ENCODE assay signal across 9 mouse cellular contexts in the genomic region with DNA sequence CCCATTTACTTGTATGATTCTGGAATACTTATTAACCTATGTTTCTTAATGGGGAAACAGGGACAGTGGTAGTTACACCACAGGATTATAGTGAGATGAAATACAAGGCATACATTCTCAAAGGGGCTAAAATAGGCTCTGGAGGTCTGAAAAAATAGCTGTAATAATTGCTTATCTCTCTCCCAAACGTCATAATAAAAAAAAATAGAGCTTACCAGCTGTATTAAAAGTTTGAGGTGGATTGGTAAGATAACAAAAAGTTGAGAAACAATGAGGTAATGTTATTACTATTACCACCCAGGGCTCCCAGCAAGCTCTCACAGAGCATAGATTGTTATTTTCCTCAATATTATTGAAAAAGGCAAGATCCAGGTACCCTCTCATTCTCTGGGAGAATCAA. TPM values are rescaled to one million over a fixed set of nuclear protein-coding genes. Genes with fewer than 3 reads are reported as not detected.
DNase-seq lines count a peak whose midpoint lies in the region; ATAC-seq and TF ChIP-seq lines count a peak whose summit lies in the region.
"Had no signal": no experiment of that assay in that cellular context is flagged by ENCODE, and none has a peak within 500 bp of the region (broad histone marks: within the 10 kb centered on the region; RNA-seq: fewer than 3 reads in every experiment).

No protein-coding gene starts in this region.

- H3K27me3 ChIP-seq in kidney, postnatal 0 days (ENCODE audit: insufficient read depth, low read length): no peaks in the 10 kb centered on the region
- H3K27me3 ChIP-seq in embryonic facial prominence, embryonic 12.5 days: no peaks in the 10 kb centered on the region
- no peaks in the 10 kb centered on the region for H3K27me3 ChIP-seq in intestine, embryonic 15.5 days (replicated peaks)
- H3K27me3 ChIP-seq in midbrain, postnatal 0 days (ENCODE audit: insufficient read depth, low read length): no peaks in the 10 kb centered on the region

- H3K27ac ChIP-seq in kidney, postnatal 0 days: no peak overlapping the region
- H3K27ac ChIP-seq in embryonic facial prominence, embryonic 12.5 days: no peak overlapping the region
- H3K27ac ChIP-seq in intestine, embryonic 15.5 days: no peak overlapping the region
- no peak overlapping the region for H3K27ac ChIP-seq in midbrain, postnatal 0 days (ENCODE audit: low read depth, low read length)

- peak overlapping the region; percentile 69 for H3K4me2 ChIP-seq in kidney, postnatal 0 days (ENCODE audit: low read length)
- peak overlapping the region; percentile 93 for H3K4me2 ChIP-seq in embryonic facial prominence, embryonic 12.5 days (replicated peaks)
- H3K4me2 ChIP-seq in intestine, embryonic 15.5 days (replicated peaks): peak overlapping the region; percentile 98
- H3K4me2 ChIP-seq in midbrain, postnatal 0 days (ENCODE audit: low read depth, low read length, poor library complexity, severe bottlenecking): peak overlapping the region; percentile 88

- H3K4me3 ChIP-seq in kidney, postnatal 0 days (replicated peaks; ENCODE audit: low read depth, low read length): peak overlapping the region; percentile 59
- peak overlapping the region; percentile 72 for H3K4me3 ChIP-seq in embryonic facial prominence, embryonic 12.5 days
- peak overlapping the region; percentile 79 for H3K4me3 ChIP-seq in intestine, embryonic 15.5 days (replicated peaks)
- H3K4me3 ChIP-seq in midbrain, postnatal 0 days (ENCODE audit: low read depth, low read length): peak overlapping the region; percentile 77

- intact Hi-C loops in left cerebral cortex, postnatal 25 days (cut with DNase I): loop anchor here (2.0 kb wide), 2 partner anchors 21 to 83 kb away; partner anchors contain the start of genes Emc6 and Tax1bp3

- H3K36me3 ChIP-seq in kidney, postnatal 0 days (ENCODE audit: insufficient read depth, low read length): 0 out of 2 replicates have a peak, but pooled peaks cover 9% of the 10 kb centered on the region
- 0 out of 2 replicates have a peak, but pooled peaks cover 8% of the 10 kb centered on the region for H3K36me3 ChIP-seq in embryonic facial prominence, embryonic 12.5 days
- no peaks in the 10 kb centered on the region for H3K36me3 ChIP-seq in intestine, embryonic 15.5 days
- peaks cover 5% of the 10 kb centered on the region for H3K36me3 ChIP-seq in midbrain, postnatal 0 days (ENCODE audit: insufficient read depth, low read length)

- DNase-seq in kidney, postnatal 0 days (ENCODE audit: low spot score): no peak
- no peak for DNase-seq in kidney, postnatal 10 days
- no peak for DNase-seq in midbrain, postnatal 0 days (ENCODE audit: low spot score)
- DNase-seq in cerebellum, postnatal 14 days: no peak
- DNase-seq in spleen, postnatal 10 days (ENCODE audit: low spot score in 2 of 2): no peak
- no peak for DNase-seq in left cerebral cortex, postnatal 25 days (ENCODE audit: low spot score in 2 of 2)

- WGBS in kidney, postnatal 0 days: 3% methylated on average over 1 of the region's 1 CpGs
- 7% methylated on average over 1 of the region's 1 CpGs for WGBS in embryonic facial prominence, embryonic 12.5 days
- whole genome bisulfite sequencing in intestine, embryonic 15.5 days: 0% methylated on average over 1 of the region's 1 CpGs
- 6% methylated on average over 1 of the region's 1 CpGs for WGBS in midbrain, postnatal 0 days

- ATAC-seq in kidney, postnatal 0 days (replicated peaks; ENCODE audit: low FRiP score, low read depth): no peak
- ATAC-seq in embryonic facial prominence, embryonic 12.5 days (ENCODE audit: insufficient number of reproducible peaks, insufficient read depth, low FRiP score, low TSS enrichment): no peak
- no peak for ATAC-seq in intestine, embryonic 15.5 days
- ATAC-seq in midbrain, postnatal 0 days (ENCODE audit: low FRiP score): no peak

- peak overlapping the region; percentile 66 for H3K9ac ChIP-seq in kidney, postnatal 0 days (ENCODE audit: low read depth, low read length)
- H3K9ac ChIP-seq in embryonic facial prominence, embryonic 12.5 days: peak overlapping the region; percentile 75
- peak overlapping the region; percentile 51 for H3K9ac ChIP-seq in intestine, embryonic 15.5 days
- peak overlapping the region; percentile 77 for H3K9ac ChIP-seq in midbrain, postnatal 0 days (replicated peaks; ENCODE audit: low read length, poor library complexity, severe bottlenecking)

- H3K4me1 ChIP-seq in kidney, postnatal 0 days (replicated peaks; ENCODE audit: insufficient read depth, low read length): no peaks in the 10 kb centered on the region
- peaks cover 9% of the 10 kb centered on the region for H3K4me1 ChIP-seq in embryonic facial prominence, embryonic 12.5 days
- peaks cover 11% of the 10 kb centered on the region; the same call in 1 of the 2 replicates for H3K4me1 ChIP-seq in intestine, embryonic 15.5 days (replicated peaks)
- peaks cover 11% of the 10 kb centered on the region; the same call in 1 of the 2 replicates for H3K4me1 ChIP-seq in midbrain, postnatal 0 days (ENCODE audit: insufficient read depth, low read length)

- H3K9me3 ChIP-seq in kidney, postnatal 0 days (replicated peaks; ENCODE audit: low read length): no peaks in the 10 kb centered on the region
- H3K9me3 ChIP-seq in embryonic facial prominence, embryonic 12.5 days: no peaks in the 10 kb centered on the region
- H3K9me3 ChIP-seq in intestine, embryonic 15.5 days: no peaks in the 10 kb centered on the region
- H3K9me3 ChIP-seq in midbrain, postnatal 0 days (ENCODE audit: low read length): no peaks in the 10 kb centered on the region

- TF ChIP-seq CTCF in kidney, postnatal 0 days (IDR thresholded peaks at IDR 0.05; ENCODE audit: low read depth): no peak
- no peak for TF ChIP-seq CTCF in midbrain, postnatal 0 days (IDR thresholded peaks at IDR 0.05)

RNA-seq across cellular contexts. Expression of gene Ctns, which starts 0.7 kb away (rescaled TPM):
- 21.7 and 22.8 TPM in 2 replicates for polyA plus RNA-seq in kidney, postnatal 0 days (2015; fragmentation: Nextera tagmentation; extraction: Ambion mirVana)
- polyA plus RNA-seq in embryonic facial prominence, embryonic 12.5 days (2016; fragmentation: Nextera tagmentation; extraction: Ambion mirVana): 24.5 and 26.5 TPM in 2 replicates
- 23.8 and 25.1 TPM in 2 replicates for polyA plus RNA-seq in intestine, embryonic 15.5 days (2015; fragmentation: Nextera tagmentation; extraction: Ambion mirVana)
- total RNA-seq in midbrain, postnatal 0 days (2014; rRNA removed): 21.5 and 22.9 TPM in 2 replicates
- 13.0 and 13.3 TPM in 2 replicates for polyA plus RNA-seq in midbrain, postnatal 0 days (2015; fragmentation: Nextera tagmentation; extraction: Ambion mirVana)
- total RNA-seq in left cerebral cortex, postnatal 25 days (2021): 10 to 100 TPM; 19.2 to 21.0 TPM

RNA-seq across cellular contexts. Expression of gene Shpk, which starts 1.1 kb away (rescaled TPM):
- 3.8 and 3.9 TPM in 2 replicates for polyA plus RNA-seq in kidney, postnatal 0 days (2015; fragmentation: Nextera tagmentation; extraction: Ambion mirVana)
- 2.0 and 2.1 TPM in 2 replicates for polyA plus RNA-seq in embryonic facial prominence, embryonic 12.5 days (2016; fragmentation: Nextera tagmentation; extraction: Ambion mirVana)
- 6.2 and 8.1 TPM in 2 replicates for polyA plus RNA-seq in intestine, embryonic 15.5 days (2015; fragmentation: Nextera tagmentation; extraction: Ambion mirVana)
- total RNA-seq in midbrain, postnatal 0 days (2014; rRNA removed): 2.2 and 2.7 TPM in 2 replicates
- polyA plus RNA-seq in midbrain, postnatal 0 days (2015; fragmentation: Nextera tagmentation; extraction: Ambion mirVana): 2.2 and 2.3 TPM in 2 replicates
- total RNA-seq in left cerebral cortex, postnatal 25 days (2021): 1 to 10 TPM; 2.0 to 2.7 TPM

RNA-seq across cellular contexts. Expression of gene Tax1bp3, which starts 21.3 kb away (rescaled TPM):
- 227 and 237 TPM in 2 replicates for polyA plus RNA-seq in kidney, postnatal 0 days (2015; fragmentation: Nextera tagmentation; extraction: Ambion mirVana)
- 206 and 211 TPM in 2 replicates for polyA plus RNA-seq in embryonic facial prominence, embryonic 12.5 days (2016; fragmentation: Nextera tagmentation; extraction: Ambion mirVana)
- 208 and 212 TPM in 2 replicates for polyA plus RNA-seq in intestine, embryonic 15.5 days (2015; fragmentation: Nextera tagmentation; extraction: Ambion mirVana)
- total RNA-seq in midbrain, postnatal 0 days (2014; rRNA removed): 43.8 and 55.6 TPM in 2 replicates
- 91.0 and 100 TPM in 2 replicates for polyA plus RNA-seq in midbrain, postnatal 0 days (2015; fragmentation: Nextera tagmentation; extraction: Ambion mirVana)
- total RNA-seq in left cerebral cortex, postnatal 25 days (2021): 10 to 100 TPM; 10.2 to 11.3 TPM

RNA-seq across cellular contexts. Expression of gene Emc6, which starts 21.4 kb away (rescaled TPM):
- polyA plus RNA-seq in kidney, postnatal 0 days (2015; fragmentation: Nextera tagmentation; extraction: Ambion mirVana): 182 and 187 TPM in 2 replicates
- polyA plus RNA-seq in embryonic facial prominence, embryonic 12.5 days (2016; fragmentation: Nextera tagmentation; extraction: Ambion mirVana): 99.7 and 104 TPM in 2 replicates
- 118 and 126 TPM in 2 replicates for polyA plus RNA-seq in intestine, embryonic 15.5 days (2015; fragmentation: Nextera tagmentation; extraction: Ambion mirVana)
- 141 and 143 TPM in 2 replicates for total RNA-seq in midbrain, postnatal 0 days (2014; rRNA removed)
- 169 and 182 TPM in 2 replicates for polyA plus RNA-seq in midbrain, postnatal 0 days (2015; fragmentation: Nextera tagmentation; extraction: Ambion mirVana)
- 10 to 100 TPM; 55.6 to 55.9 TPM for total RNA-seq in left cerebral cortex, postnatal 25 days (2021)

RNA-seq across cellular contexts. Expression of gene Trpv1, which starts 35.9 kb away (rescaled TPM):
- polyA plus RNA-seq in kidney, postnatal 0 days (2015; fragmentation: Nextera tagmentation; extraction: Ambion mirVana): not detected in 2 replicates
- 0.19 and 0.27 TPM in 2 replicates for polyA plus RNA-seq in embryonic facial prominence, embryonic 12.5 days (2016; fragmentation: Nextera tagmentation; extraction: Ambion mirVana)
- polyA plus RNA-seq in intestine, embryonic 15.5 days (2015; fragmentation: Nextera tagmentation; extraction: Ambion mirVana): 0.10 TPM in 2 replicates
- total RNA-seq in midbrain, postnatal 0 days (2014; rRNA removed): 0.33 and 0.42 TPM in 2 replicates
- 0.31 and 0.47 TPM in 2 replicates for polyA plus RNA-seq in midbrain, postnatal 0 days (2015; fragmentation: Nextera tagmentation; extraction: Ambion mirVana)
- total RNA-seq in left cerebral cortex, postnatal 25 days (2021): under 1 TPM in 1 of 2 experiments, not detected in 1; 0.50 TPM
- total RNA-seq: neutrophil, adult 5-6 weeks had no signal
